Mouse (Mus musculus): ENCODE results near the gene Zfp493.

GRCm38 (mm10) chr13:67742941-67743340 lies 36.6 kb upstream of the Zfp493 start:
- TF ChIP-seq GATA1 (IDR thresholded peaks at IDR 0.05; ENCODE audit: borderline replicate concordance, low read length): no peak
- no peak for TF ChIP-seq FLI1 (IDR thresholded peaks at IDR 0.05; ENCODE audit: low read length)
